Mouse (Mus musculus): ENCODE measurements around the gene Faf2.
"Not testable (repeated sequence)": the region's sequence is repeated elsewhere in the genome, so short reads cannot be mapped to it uniquely, and the experiment has no call there.

The Faf2 gene

GRCm38 (mm10) chr13:54605426-54605825 lies 16.2 kb upstream of the Faf2 start:
- no peak for DNase-seq (ENCODE audit: low read depth, low spot score)

DNA sequence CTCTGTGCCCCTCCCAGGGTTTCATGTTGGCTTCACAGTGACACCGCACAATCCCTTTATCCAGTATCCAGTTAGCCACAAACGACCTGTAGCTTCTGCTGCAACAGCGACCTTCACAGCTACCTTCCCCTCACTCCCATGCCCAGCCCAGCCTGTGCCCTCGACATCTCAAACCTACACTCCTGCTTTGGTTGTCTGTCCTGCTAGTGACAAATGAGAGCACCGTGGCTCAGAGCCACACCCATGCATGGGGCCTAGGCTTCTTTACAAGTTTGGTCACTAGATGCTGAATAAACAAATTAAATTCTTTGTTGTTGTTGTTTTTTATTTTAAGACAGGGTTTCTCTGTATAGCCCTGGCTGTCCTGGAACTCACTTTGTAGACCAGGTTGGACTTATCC lies 14.4 kb upstream of the Faf2 start:
- DNase-seq (ENCODE audit: low read depth, low spot score), result no peak

- DNase-seq (ENCODE audit: low read depth, low spot score), result no peak
Observed at GRCm38 (mm10) chr13:54608002-54608401, 13.6 kb upstream of the Faf2 start.

DNA sequence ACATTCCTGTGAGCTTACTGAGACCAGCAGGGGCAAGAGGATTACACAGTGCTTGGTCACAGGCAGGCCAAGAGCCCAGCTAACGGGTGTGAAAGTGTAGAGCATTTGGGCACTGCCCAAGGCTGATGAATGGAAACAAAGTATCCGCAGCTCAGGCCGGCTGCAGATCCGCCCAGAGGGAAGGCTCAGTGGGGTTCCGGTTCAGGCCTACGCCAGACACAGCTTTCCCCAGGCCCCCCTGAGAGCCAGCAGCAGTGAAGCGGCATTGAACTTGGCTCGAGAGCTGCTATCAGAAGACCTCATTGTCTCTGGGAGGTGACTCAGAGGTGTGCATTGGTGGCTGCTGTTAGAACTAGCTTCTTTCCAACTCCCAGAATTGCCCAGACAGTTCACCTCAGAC lies 12.9 kb upstream of the Faf2 start:
- DNase-seq (ENCODE audit: low read depth, low spot score), result no peak

DNA sequence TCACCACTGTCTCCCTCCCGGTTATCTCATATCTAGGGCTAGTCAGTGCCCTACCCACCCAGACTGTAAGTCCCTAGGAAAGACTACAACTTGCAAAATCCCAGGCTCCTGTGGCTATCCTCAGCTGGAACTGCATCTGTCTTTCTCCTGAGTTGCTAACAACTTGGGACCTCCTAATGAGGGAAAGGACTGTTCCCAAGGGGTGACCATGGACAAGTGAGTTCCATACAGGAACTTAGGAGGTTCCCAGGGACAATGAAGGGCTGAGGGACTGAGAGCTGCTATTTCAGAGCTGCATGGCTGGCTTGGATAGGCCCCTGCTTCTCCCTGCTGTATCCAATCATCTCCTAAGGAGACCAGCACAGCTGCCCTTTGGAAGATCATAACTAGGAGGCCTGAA lies 12.3 kb upstream of the Faf2 start:
- DNase-seq (ENCODE audit: low read depth, low spot score), result no peak

DNA sequence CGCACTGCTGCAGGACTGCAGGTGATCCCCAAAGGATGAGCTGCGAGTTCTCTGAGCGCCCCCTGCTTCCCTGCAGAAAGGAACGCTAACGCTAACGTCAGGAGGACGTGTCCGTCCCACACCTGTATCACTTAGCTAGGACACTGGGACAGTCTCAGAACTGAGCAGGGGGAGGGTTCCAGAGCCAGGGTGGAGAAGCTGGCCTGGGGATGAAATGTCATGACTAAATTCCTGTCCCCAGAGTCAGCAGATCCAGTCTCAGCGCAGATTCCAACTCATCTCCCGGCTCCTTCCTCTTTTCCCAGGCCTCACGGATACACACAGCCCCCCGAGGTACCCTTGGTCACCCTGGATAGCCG lies 11.0 kb upstream of the Faf2 start:
- no peak for DNase-seq (ENCODE audit: low read depth, low spot score)

GRCm38 (mm10) chr13:54610972-54611754 lies 10.4 kb upstream of the Faf2 start, which contains the start of gene Cltb:
Gene Cltb (minus strand): TSS chr13:54611344.
- peak; percentile 74 for DNase-seq (ENCODE audit: low read depth, low spot score)

DNA sequence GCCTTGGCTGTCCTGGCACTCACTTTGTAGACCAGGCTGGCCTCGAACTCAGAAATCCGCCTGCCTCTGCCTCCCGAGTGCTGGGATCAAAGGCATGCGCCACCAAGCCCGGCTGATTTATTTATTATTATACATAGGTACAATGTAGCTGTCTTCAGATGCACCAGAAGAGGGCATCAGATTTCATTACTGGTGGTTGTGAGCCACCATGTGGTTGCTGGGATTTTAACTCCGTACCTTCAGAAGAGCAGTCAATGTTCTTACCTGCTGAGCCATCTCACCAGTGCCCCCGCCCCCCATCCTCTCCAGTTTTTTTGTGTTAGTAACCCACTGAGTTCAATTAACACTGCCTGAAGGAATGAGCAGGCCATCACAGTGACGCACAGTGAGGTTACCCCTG lies 8.4 kb upstream of the Faf2 start:
- not testable (repeated sequence) for DNase-seq (ENCODE audit: low read depth, low spot score)

GRCm38 (mm10) chr13:54616307-54616706 lies 5.3 kb upstream of the Faf2 start:
- no peak for DNase-seq (ENCODE audit: low read depth, low spot score)

DNA sequence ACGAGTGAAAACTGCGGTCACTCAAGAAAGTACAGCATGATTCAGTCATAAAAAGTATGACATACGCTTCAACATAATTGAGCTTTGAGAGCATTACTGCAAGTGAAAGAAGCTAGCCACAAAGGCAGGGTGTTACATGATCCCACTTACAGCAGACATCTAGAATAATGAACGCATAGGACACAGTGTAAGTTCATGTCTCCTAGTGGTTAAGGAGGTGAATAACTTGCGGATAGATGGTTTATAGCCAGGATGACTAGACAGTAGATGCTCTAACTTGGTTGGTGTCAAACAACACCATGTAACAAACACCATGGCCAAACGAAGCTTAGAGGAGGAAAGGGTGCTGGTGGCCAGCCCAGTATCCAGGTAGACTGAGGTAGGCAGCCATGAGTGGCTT lies 4.6 kb upstream of the Faf2 start:
- no peak for DNase-seq (ENCODE audit: low read depth, low spot score)

DNA sequence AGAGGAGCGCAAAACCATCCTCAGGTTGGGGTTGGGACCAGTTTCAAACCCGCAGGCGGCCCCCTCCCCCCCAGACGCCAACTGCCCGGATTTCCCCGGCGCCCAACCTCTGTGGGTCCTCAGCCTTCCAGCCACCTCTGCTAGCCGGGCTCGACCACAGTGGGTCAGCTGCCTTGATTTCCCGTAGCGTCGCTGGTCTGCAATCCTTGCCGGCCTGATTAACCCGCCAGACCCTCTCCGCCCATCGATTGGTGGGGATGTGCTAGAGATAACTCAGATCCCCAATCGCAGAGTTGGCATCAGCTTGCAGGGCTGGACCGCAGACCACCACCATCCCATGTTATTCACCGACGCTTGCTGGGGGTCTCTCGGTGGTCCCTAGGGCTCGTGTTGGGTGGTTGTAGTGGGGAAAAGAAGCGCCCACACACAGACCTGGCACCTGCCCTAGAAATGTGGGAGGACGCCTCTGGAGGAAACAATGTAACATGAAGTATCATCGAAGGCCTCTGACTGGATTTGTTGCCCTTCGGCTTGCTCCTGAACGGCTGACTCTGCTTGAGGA lies 457 bp downstream of the Faf2 start:
- DNase-seq (ENCODE audit: low read depth, low spot score), result peak; percentile 39

GRCm38 (mm10) chr13:54629128-54629527 lies 7.5 kb downstream of the Faf2 start:
- no peak for DNase-seq (ENCODE audit: low read depth, low spot score)

GRCm38 (mm10) chr13:54632731-54633277 lies 11.2 kb downstream of the Faf2 start:
- DNase-seq (ENCODE audit: low read depth, low spot score), result no peak

DNA sequence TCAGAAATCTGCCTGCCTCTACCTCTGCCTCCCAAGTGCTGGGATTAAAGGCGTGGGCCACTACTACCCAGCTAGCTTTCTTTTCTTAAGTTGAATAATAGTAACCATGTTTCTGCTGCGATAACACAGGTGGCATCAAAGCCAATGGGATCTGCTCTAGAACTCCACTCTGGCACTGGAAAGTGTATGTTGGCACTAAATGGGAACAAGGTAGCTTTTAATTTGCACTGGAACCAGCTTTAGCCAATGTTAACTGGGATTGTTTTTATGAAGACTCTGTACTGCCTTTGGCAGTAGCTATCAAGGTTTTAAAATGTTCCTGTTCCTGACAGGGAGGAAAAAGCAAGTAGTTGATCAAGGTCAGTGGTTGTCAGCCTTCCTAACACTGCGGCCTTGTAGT lies 13.4 kb downstream of the Faf2 start:
- no peak for DNase-seq (ENCODE audit: low read depth, low spot score)

DNA sequence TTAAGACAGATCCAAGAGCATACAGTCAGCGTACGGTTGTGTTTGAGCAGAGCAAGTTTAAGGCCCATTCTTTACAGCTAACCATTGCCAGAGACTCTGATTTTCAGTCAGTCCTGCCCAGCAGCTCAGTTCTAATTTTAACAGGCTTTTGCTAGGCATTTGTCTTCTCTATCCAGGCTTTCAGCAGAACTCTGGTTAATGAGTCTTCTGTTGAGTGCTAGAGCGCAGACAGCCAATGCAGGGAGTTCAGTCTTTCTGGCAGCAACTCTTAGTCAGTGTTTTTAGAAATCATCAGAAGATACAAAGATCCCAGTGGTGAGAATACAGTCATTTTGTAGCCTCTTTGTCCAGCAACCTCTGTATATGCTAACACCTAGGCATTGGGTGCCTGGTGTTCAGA lies 28.9 kb downstream of the Faf2 start:
- no peak for DNase-seq (ENCODE audit: low read depth, low spot score)

- DNase-seq (ENCODE audit: low read depth, low spot score), result no peak
Observed at GRCm38 (mm10) chr13:54660877-54661276, 39.3 kb downstream of the Faf2 start.

- DNase-seq (ENCODE audit: low read depth, low spot score), result no peak
Observed at GRCm38 (mm10) chr13:54661358-54661757, 39.8 kb downstream of the Faf2 start.

DNA sequence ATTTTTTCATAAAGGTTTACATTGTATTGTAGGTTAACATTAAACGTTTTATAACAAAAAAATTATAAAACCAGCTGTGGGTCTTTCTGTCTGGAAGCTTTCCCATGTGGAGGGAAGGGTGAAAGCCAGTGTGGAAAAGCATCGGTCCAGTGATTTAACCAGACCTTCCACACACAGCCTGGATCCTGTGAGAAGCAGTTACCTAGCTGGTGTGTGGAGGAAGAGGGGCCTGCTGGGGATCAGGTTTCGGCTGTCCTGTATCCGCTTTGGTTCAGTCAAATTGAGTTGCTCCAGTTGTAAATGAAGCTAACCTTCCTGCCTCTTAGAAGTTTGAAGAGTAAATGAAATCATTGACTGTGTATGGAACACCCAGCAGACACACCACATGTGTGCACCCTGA lies 42.4 kb downstream of the Faf2 start:
- DNase-seq (ENCODE audit: low read depth, low spot score), result no peak

GRCm38 (mm10) chr13:54664509-54664908 lies 42.9 kb downstream of the Faf2 start:
- no peak for DNase-seq (ENCODE audit: low read depth, low spot score)

DNA sequence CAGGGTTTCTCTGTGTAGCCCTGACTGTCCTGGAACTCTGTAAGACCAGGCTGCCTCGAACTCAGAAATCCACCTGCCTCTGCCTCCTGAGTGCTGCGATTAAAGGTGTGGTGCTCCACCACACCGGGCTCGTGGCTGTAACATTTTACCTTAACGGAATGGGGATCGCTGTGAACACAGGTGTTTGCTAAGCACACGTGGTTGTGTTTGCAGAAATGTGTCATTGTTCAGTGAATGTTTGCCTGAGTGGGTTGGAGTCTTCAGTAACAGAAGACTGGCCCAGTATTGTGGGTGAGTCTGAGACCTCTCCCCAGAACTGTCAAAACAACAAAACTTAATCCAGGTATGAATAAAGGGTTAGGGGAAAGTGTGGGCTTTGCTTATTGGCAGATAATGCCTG lies 43.5 kb downstream of the Faf2 start:
- DNase-seq (ENCODE audit: low read depth, low spot score), result no peak

- peak; percentile 43 for DNase-seq (ENCODE audit: low read depth, low spot score)
Observed at GRCm38 (mm10) chr13:54670491-54670890, 48.9 kb downstream of the Faf2 start.

DNA sequence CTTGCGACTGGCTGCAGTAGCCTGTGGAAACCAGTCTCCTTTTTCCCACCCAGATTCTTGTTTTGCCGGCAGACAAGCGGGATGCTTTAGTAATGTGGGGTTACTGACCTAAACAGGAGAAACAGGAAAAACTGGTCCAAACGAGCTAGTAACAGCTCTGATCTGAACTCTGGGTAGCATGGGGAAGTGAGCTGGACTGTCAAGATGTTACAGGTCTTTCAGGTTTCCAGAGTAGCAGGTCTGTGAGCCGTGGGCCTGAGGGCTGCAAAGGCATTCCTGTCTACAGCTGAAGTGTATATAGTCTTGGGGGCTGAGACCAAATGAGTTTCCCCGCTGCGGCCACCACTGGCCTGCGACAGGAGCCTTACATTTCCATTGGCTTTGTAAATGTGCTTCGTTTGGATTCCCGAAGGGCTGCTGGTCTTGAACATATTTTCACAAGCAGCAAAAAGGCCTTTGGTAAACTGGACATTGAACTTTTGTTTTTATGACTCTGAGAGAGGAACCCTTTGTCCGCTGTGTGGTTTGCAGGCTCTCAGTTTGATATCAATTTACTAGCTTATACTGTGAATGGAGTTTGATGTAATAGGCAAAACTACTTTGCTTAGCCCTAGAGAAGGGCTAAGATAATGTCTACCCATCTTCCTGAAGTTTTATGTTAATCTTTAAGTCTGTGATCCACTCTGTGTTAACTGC lies 54.5 kb downstream of the Faf2 start:
- DNase-seq (ENCODE audit: low read depth, low spot score), result peak; percentile 34

DNA sequence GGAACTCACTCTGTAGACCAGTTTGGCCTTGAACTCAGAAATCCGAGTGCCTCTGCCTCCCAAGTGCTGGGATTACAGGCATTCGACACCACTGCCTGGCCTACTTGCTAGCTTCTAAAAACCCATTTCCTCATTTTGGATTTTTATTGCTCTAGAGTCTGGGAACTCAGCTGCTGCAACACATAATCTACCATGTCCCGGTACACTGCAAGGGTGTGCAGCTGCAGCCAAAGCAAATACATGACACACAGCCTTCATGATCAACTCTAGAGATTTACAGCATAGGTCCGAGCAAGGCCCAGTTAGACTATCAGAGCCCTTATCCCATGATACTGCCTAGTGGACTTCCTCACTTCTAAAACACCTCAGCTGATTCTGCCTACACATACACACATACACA lies 56.7 kb downstream of the Faf2 start:
- no peak for DNase-seq (ENCODE audit: low read depth, low spot score)

All from mesoderm, embryonic 11.5 days (tissue).